Mouse (Mus musculus) gastrocnemius, adult 2 months (tissue): ENCODE data around the gene Sft2d2. TPM values are rescaled to one million over a fixed set of nuclear protein-coding genes. Genes with fewer than 3 reads are reported as not detected.

ENCODE experiments used
- DNase-seq: peaks from one replicate; pipeline ENCODE4 v3.0.0; 2022
- H3K27ac ChIP-seq: fragments of 200-600 bp; 2 replicates; pipeline ENCODE4 v1.8.1; 2022; ENCODE audit warnings: mild to moderate bottlenecking
- H3K4me3 ChIP-seq: fragments of 200-600 bp; 2 replicates; pipeline ENCODE4 v1.8.1; 2022; ENCODE audit warnings: mild to moderate bottlenecking, moderate library complexity
- CTCF ChIP-seq: fragments of 200-600 bp; IDR thresholded peaks from 2 replicates; pipeline ENCODE4 v1.8.1; 2022; ENCODE audit warnings: antibody characterized with exemption, mild to moderate bottlenecking, moderate library complexity
- intact Hi-C: fragments of 180-260 bp; cut with DNase I; formaldehyde crosslinking; loops from one replicate; pipeline ENCODE4 v1.15.1; 2025
- long read RNA-seq, 2 experiments: library from polyadenylated mRNA; stranded (forward); transcript quantifications; one replicate each; pipeline ENCODE4 v2.0.0; 2021
- total RNA-seq, 2 experiments: library from RNA; stranded (reverse); gene quantifications; 2 replicates each; pipeline ENCODE4 v1.2.3; 2021

Gene Sft2d2
- total RNA-seq = 1 to 10 TPM; 8.9 to 9.7 TPM
- long read RNA-seq, experiment 1, full-length matches to known transcripts = 12 of 21 reads
- long read RNA-seq, experiment 1, partial matches to known transcripts = 1 of 21 reads
- long read RNA-seq, experiment 1, other reads (novel, unspliced or antisense) = 8 of 21 reads
- long read RNA-seq, experiment 2, full-length matches to known transcripts = 6 of 16 reads
- long read RNA-seq, experiment 2, partial matches to known transcripts = 1 of 16 reads
- long read RNA-seq, experiment 2, other reads (novel, unspliced or antisense) = 9 of 16 reads

DNA sequence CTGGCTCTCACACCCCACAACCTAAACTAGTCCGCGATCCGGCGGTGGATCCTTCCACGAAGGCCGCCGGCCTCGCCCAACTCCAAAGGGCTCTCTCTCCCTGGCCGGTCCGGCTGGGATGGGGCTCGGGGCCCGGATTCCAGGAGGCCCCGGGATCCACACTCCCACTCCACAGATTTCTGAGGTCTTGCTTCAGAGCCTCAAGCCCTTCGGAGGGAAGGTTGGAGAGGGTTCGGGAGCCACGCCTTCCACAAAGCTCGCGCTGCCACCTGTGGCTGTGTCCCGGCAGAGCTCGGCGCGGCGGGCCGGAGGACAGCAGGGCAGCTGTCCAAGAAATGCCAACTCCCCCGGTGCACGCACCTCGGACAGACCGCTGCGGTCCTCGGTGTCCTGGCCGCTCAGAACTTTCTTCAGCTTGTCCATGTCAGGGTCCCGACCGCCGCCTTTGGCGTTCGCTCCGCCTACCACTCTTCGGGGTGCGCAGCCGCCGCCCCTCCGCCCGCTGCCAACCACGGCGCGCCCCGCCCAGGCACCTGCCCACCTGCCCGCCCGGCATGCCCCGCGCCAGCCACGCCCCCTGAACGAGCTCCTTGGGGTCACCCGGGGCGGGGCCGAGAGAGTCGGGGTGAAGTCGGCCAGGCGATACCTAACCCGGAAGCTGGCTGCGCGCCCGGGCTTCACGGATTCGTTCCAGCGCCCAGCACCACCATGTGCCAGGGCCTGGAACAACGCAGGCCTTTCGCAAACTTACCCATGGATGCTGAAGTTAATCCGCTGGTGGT lies at the start of gene Sft2d2:
TSS of gene Sft2d2 (minus strand) at position 559 of the 782 bp plus-strand sequence.
- intact Hi-C loops = loop anchor here (2.0 kb wide), 1 partner anchor 43 kb away; the partner anchor contains the start of gene Tiprl
- Histone ChIP-seq H3K27ac (peak within 1 kb of the TSS; percentile 83), H3K4me3 (peak within 1 kb of the TSS; percentile 87)
- DNase-seq = peak; percentile 96
- TF ChIP-seq CTCF = peak; percentile 36; the same call in 1 of the 2 replicates

DNA sequence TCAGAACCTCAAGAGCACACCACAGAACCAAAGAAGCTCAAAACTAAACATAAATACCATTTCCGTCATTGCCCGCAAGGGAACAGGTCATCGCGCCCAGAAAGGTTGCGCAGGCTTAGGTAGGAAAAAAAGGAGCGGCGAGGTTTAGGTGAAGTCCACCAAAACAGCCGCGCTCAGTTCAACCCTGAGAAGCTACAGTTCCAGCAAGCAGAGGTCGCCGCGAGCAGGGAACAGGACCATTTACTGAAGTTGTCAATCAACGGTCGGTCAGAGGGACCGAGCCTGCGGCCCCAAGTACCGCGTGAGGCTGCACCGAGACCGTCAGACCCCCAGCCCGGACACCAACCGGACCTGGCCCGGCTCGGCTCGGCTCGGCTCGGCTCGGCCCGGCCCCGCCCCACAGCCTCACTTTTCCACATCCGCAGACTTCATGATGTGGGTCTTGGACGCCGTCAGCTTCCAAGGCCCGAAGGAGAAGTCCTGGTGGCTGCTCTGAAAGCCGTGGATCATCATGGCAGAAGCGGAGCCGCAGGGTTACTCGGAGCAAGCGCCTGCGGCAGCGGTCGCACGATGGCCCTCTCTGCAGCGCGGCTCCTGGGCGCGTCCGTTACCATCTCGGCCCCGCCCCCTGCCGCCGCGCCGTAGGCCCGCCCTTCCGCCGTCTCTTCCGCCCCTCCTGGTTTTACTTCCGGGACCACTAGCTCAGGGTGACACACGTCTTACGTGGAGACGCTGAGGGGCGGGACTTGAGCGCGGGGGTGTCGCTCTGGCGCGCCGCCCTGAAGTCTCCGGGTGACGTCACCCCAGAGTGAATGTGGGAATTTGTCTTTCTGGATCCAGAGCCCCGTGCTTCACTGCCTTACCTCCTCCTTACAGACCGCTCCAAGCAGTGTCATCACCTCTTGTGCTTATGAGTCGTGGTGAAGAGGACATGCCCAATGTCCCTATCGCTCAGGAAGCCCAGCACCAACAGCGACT lies 42.4 kb upstream of the Sft2d2 start, which contains the start of gene Tiprl:
TSS of gene Tiprl (minus strand) at position 676 of the 978 bp plus-strand sequence.
- peak within 1 kb of the TSS; percentile 91 for H3K27ac ChIP-seq
- intact Hi-C loops = loop anchor here (2.0 to 5.0 kb wide), 4 partner anchors 42 to 930 kb away; partner anchors contain the start of genes Blzf1, Dcaf6, Mpc2 and Sft2d2
- peak within 1 kb of the TSS; percentile 88 for H3K4me3 ChIP-seq
- DNase-seq = peak; percentile 97
- TF ChIP-seq CTCF = peak; percentile 1; the same call in 1 of the 2 replicates

DNA sequence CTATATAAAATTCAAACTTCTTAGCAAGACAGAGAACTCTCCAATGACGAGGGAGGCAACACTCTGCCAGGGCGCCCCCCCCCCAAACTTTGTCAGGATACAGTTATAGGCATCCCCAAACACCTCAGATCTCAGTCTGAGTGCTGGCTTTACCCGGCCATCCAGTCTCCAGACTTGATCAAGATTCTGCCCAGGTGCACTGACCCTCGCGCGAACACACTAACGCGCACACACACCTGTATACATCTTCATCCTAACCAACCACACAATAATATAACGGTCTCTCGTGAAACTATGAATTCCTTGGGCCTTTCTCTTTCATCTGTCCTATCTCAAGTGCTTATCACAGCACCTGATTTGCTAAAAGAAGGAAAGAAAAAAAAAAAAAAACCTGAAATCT lies 41.6 kb upstream of the Sft2d2 start:
- no peak for TF ChIP-seq CTCF
- no peak for DNase-seq
- Histone ChIP-seq H3K4me3 (peak overlapping the region; percentile 88), H3K27ac (peak overlapping the region; percentile 91)
- intact Hi-C loops = loop anchor here (2.0 to 5.0 kb wide), 4 partner anchors 41 to 929 kb away; partner anchors contain the start of genes Blzf1, Dcaf6, Mpc2 and Sft2d2

DNA sequence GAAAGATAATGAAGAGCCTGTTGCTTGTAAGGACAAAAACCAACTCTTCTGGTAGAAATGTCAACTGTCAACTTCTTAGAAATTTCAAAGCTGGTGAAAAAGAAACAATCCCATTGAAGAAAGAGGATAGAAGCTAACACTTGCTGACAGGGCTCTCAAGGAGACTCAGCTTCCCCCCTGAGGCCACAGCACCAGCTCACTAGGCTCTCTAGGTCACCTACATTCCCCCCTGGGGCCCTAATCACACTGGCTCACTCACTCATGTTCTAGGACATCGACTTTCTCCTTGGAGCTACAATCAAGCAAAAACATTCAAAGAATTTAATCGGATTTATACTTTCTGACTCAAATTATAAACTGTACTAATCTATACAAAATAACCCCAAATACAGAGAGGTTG lies 39.6 kb upstream of the Sft2d2 start:
- no peak overlapping the region for H3K4me3 ChIP-seq
- intact Hi-C loops = no loop called here
- no peak for DNase-seq
- no peak for TF ChIP-seq CTCF
- no peak overlapping the region for H3K27ac ChIP-seq

DNA sequence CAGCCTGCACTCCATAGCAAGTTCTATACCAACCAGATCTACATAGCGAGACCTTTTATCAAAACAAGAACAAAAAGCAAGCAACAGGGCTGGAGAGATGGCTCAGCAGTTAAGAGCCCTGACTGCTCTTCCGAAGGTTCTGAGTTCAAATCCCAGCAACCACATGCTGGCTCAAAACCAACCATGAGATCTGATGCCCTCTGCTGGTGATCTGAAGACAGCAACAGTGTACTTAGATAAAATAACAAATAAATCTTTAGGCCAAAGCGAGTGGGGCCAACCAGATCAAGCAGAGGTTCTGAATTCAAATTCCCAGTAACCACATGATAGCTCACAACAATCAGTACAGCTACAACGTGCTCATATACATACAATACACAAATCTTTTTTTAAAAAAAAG lies 36.5 kb upstream of the Sft2d2 start:
- intact Hi-C loops = no loop called here
- DNase-seq = no peak
- no peak overlapping the region for H3K4me3 ChIP-seq
- H3K27ac ChIP-seq = no peak overlapping the region
- peak; percentile 25; the same call in 1 of the 2 replicates for TF ChIP-seq CTCF

DNA sequence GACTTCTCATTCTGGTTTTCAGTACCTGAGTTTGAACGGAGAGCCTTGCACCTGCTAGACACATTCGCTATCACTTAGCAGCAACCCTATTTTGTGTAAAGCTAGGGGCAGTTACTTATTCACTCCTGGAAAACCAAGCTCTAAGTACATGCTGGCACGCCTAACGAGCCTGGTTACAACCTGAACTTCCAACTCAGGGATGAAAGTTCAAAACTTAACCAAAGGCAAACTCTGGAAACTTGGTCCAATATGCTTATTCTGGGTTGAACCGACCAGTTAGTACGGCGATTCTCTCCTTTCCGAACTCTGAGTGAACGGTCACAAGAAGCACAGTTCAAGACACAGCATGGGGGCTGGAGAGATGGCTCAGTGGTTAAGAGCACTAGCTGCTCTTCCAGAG lies 35.3 kb upstream of the Sft2d2 start:
- Histone ChIP-seq H3K4me3 (no peak overlapping the region), H3K27ac (no peak overlapping the region)
- DNase-seq = no peak
- intact Hi-C loops = no loop called here
- no peak for TF ChIP-seq CTCF

DNA sequence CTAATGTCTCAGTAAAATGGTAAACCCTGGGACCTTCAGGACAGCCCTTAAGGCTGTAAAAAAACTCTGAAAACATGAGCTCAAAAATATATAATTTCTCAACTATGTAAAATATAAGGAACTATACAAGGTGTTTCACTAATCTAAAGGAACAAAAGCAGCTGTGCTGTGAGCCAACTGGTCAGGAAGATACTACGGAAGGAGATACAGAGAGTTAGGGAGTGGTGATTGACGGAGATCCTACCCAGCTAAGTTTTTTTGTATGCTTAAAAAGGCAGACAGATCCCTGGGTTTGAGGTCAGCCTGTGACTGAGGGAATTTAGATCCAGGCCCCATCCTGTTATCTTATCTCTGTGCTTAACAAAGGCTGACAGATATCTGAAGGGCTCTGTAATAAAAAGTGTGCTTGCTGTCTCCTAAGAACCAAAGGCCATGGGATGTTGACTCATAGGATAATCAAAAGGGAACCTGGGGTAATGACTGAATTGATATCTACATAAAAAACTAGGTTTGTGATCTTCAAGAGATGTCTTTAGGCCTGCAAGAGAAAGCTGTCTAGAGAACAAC lies 22.9 kb upstream of the Sft2d2 start:
- intact Hi-C loops = no loop called here
- no peak for DNase-seq
- Histone ChIP-seq H3K27ac (no peak overlapping the region), H3K4me3 (no peak overlapping the region)
- TF ChIP-seq CTCF = no peak

- Histone ChIP-seq H3K27ac (no peak overlapping the region), H3K4me3 (no peak overlapping the region)
- no peak for DNase-seq
- no peak for TF ChIP-seq CTCF
- intact Hi-C loops = no loop called here
Observed at GRCm38 (mm10) chr1:165215831-165216230, 21.6 kb upstream of the Sft2d2 start.

GRCm38 (mm10) chr1:165205591-165205990 lies 11.4 kb upstream of the Sft2d2 start:
- Histone ChIP-seq H3K27ac (no peak overlapping the region), H3K4me3 (no peak overlapping the region)
- TF ChIP-seq CTCF = no peak
- intact Hi-C loops = no loop called here
- no peak for DNase-seq

DNA sequence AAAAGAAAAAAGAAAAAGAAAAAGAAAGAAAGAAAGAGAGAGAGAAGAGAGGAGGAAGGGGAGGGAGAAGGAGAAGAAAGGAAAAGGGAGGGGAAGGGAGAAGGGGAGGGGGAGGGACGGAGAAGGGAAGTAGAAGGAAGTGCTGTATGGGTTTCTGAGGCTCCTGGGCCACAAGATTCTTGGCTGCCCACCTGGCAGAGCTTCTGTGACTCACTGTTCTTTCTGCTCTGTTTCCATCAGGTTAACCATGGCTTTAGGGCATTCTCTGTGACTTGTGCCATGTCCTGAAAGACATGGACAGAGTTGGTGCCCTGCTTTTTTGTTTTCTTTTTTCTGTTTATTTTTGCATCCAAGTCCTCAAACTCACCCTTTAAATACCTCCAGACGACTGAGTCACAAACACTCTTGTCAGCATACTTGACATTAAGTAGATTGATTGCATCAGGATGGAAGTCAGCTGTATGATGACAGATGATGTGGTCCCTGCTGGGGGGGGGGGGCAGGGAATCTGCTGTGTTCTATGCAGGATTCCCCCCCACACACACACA lies 9.3 kb upstream of the Sft2d2 start:
- no peak for DNase-seq
- intact Hi-C loops = no loop called here
- Histone ChIP-seq H3K4me3 (no peak overlapping the region), H3K27ac (no peak overlapping the region)
- TF ChIP-seq CTCF = no peak

DNA sequence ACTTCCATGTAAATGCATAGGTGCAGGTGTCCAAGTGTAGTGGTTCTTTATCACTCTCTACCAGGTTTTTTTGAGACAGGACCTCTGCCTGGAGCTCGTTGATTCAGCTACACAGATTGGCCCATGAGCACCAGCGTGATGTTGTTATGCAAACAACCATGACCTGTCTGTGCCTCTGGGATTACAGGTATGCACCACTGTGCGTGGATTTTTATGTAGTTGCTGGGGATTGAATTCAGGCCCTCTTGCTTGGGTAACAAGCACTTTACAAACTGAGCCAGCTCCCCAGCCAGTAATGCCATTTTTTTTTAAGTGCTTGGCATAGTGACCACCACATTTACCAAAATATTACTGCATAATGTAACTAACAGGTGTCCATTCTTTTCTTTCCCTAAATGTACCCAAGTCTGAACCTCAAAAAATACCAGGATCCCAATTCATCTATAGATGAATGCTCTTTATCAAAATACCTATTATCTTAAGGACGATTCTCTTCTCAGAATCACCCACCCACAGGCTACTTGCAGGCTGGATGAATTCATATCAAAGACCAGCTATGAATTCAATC lies 7.3 kb upstream of the Sft2d2 start:
- no peak overlapping the region for H3K27ac ChIP-seq
- intact Hi-C loops = no loop called here
- no peak overlapping the region for H3K4me3 ChIP-seq
- no peak for TF ChIP-seq CTCF
- no peak for DNase-seq
